In the genomic region with DNA sequence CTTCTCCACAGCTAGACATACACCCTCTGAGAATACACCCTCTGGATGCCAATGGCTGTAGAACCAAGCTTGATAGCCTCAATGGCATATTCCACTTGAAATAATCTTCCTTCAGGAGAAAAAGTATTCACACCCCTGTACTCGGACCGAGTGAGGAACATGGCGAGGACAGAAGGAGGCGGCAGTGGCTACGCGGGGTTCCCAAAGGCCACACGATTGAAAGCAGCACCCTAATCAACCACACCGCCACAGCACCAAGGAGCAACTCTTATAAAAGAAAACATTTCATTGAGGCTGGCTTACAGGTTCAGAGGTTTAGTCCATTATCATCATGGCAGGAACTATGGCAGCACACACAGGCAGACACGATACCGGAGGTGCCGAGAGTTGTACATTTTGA, we compare ENCODE assay signal across 4 mouse cellular contexts. TPM values are rescaled to one million over a fixed set of nuclear protein-coding genes. Genes with fewer than 3 reads are reported as not detected.
"Had no signal": no experiment of that assay in that cellular context is flagged by ENCODE, and none has a peak within 500 bp of the region (broad histone marks: within the 10 kb centered on the region; RNA-seq: fewer than 3 reads in every experiment).

No protein-coding gene starts in this region.

RNA-seq across cellular contexts. Expression of a gene that starts 11.5 kb away (rescaled TPM):
- total RNA-seq: gastrocnemius, adult 2 months; hematopoietic stem cell, adult 5-6 weeks; layer of hippocampus, adult 18-20 months; layer of hippocampus, postnatal 36 days had no signal

RNA-seq across cellular contexts. Expression of a gene that starts 43.1 kb away (rescaled TPM):
- total RNA-seq: hematopoietic stem cell, adult 5-6 weeks had no signal
